Mouse (Mus musculus): ENCODE measurements around the gene Tyw3. TPM values are rescaled to one million over a fixed set of nuclear protein-coding genes. Genes with fewer than 3 reads are reported as not detected.

Gene Tyw3
- polyA plus RNA-seq (2017; shearing (Covaris generic)): 5.2 TPM

GRCm38 (mm10) chr3:154596934-154597554, at the start of gene Tyw3:
Gene Tyw3, minus strand, starts transcription at chr3:154597104.

GRCm38 (mm10) chr3:154596488-154596933, 393 bp downstream of the Tyw3 start, which contains the start of gene Cryz:
Gene Cryz, plus strand, starts transcription at chr3:154596711.

Other genes with a start within 250 kb of the Tyw3 start
- gene Cryz, start 393 bp downstream of the Tyw3 start, polyA plus RNA-seq (2017; shearing (Covaris generic)): 2.3 TPM
- gene Erich3, start 66.8 kb upstream of the Tyw3 start, polyA plus RNA-seq (2017; shearing (Covaris generic)): 0.39 TPM

All from effector memory CD4-positive, alpha-beta T cell, adult 7 months (primary cell).